Mouse (Mus musculus): ENCODE measurements around the gene Plk5.

DNA sequence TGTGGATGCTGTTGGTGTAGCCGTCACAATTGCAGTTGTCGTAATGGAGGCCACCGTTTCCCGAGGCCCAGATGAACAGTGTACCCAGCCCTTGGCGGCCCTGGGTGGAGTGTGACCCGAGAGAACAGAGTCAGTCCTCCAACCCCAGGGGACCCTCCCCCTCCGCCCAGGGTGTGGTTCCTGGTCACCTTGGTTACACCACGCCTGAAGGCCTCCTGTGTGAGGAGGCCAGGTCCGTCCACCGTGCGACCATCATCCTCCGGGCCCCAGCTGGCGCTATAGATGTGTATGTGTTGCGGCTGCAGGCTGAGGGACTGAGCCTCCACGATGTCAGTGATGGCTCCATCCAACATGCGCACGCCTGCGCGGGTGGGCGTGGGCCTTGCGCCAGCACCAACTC, 31.2 kb upstream of the Plk5 start:
- no peak for TF ChIP-seq MXI1 (IDR thresholded peaks at IDR 0.05; ENCODE audit: low read depth, low read length)
- no peak for TF ChIP-seq NELFE (IDR thresholded peaks at IDR 0.05; ENCODE audit: low read depth, low read length)
- TF ChIP-seq POLR2A (IDR thresholded peaks at IDR 0.05; ENCODE audit: low read depth, low read length), result no peak
- no peak for TF ChIP-seq GABPA (IDR thresholded peaks at IDR 0.05; ENCODE audit: insufficient replicate concordance, low read depth, low read length)
- no peak for TF ChIP-seq CTCF (conservative IDR thresholded peaks at IDR 0.05 in 1 of 2, IDR thresholded peaks at IDR 0.05 in 1 of 2; ENCODE audit: low read depth in 2 of 2, low read length in 2 of 2)
- TF ChIP-seq MAX (IDR thresholded peaks at IDR 0.05; ENCODE audit: low read length), result no peak
- TF ChIP-seq ETS1 (conservative IDR thresholded peaks at IDR 0.05; ENCODE audit: low read depth, low read length), result no peak
- TF ChIP-seq ELF1 (IDR thresholded peaks at IDR 0.05; ENCODE audit: low read depth, low read length), result no peak

Measured in CH12.LX (cell line).